Mouse (Mus musculus) testis, postnatal 10 days (tissue): Measurements from ENCODE around the gene Nupl2.

Experiments used
- DNase-seq: peaks from one replicate; pipeline ENCODE4 v3.0.0; 2021; ENCODE audit warnings: low spot score

Nupl2 gene

DNA sequence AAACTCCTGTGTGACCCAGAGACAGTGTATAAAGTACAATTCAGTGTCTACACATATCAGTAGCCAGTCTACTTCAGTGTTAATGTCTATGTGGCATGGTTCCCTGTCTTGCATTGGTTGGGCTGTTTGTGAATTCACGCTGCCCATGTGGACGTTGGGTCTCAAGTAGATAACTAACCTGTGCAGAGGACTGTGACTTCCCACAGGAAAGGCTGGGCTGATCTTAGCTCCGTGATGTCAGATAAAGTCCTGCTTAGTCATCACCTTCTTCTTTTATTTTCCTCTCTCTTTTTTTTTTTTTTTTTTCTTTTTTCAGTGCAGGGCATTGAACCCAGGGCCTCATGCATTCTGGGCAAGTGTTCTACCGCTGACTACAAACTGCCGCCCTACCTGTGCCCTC is 43.7 kb downstream of the Nupl2 start:
- no peak for DNase-seq

DNA sequence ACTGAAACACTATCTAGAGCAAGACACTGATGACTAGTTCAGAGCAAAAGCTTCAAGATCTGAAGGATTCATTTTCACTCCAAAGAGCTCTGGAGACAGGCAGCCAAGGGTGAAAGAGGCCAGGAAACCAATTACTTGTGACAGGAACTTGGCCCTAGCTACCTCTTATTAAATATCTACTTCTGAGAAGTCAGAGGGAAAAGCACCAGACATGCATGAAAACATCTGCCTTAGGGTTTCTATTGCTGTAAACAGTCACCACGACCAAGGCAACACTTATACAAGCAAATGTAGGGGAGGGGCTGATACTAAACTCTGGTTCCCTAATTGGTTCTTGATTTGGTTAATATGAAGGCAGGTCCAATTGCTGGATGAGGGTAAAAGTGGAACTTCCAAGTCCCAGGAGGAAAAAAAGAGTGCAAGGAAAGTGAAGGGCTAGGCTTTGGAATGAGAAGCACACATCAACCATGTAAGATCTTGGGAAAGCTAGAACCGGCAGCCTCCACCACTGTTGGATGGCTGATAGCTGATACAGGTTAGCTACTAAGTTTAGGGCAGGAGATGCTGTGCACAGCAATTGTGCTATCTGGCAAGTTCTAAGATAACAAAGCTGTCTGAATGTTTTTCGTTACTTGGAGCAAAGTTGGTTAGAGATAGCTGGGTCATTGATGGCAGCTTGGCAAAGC is 49.2 kb downstream of the Nupl2 start:
- DNase-seq = no peak

DNA sequence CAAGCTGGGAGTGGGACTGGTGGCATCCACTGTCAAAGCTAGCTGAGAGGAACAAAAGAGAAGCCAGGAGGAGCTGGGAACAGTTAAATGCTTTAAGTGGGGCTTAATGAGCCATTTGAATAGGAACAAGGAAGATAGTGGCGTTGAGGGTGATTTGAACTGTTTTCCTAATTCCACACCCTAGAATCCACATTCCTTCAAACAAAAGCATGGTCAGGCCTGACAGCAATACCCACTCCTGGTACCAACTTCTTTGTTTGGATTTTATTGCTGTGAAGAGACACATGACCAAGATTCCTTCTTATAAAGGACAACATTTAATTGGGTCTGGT is 49.8 kb downstream of the Nupl2 start:
- no peak for DNase-seq

DNA sequence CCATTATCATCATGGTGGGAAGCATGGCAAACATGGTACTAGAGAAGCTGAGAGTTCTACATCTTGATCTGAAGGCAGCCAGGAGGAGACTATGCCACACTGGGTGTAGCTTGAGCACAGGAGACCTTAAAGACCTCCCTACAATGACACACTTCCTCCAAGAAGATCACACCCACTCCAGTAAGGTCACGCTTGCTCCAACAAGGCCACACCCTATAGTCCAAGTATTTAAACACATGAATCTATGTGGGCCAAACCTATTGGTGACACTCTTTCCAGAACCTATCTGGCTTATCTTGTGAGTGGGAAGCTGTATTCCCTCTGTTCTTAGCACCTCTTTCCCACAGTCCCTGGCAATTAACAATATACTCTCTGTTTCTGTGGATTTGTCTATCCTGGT is 50.1 kb downstream of the Nupl2 start:
- no peak for DNase-seq
